Mouse (Mus musculus) kidney, postnatal 0 days (tissue): Measurements from ENCODE around the gene Ppp1cb. TPM values are rescaled to one million over a fixed set of nuclear protein-coding genes. Genes with fewer than 3 reads are reported as not detected.
A peak's percentile ranks its signal among the peaks of the same experiment; 100 is the strongest.

Experiments used
- ATAC-seq: fragments of 200-750 bp; cut with Nextera tagmentation; replicated peaks from 2 replicates; pipeline ENCODE4 v1.8.0; 2017; ENCODE audit warnings: low read depth, moderate number of reproducible peaks, moderate TSS enrichment, moderate library complexity; ENCODE audit not compliant: low FRiP score
- DNase-seq: peaks from one replicate; pipeline ENCODE4 v3.0.0-alpha.2; 2016; ENCODE audit warnings: low spot score
- H3K27ac ChIP-seq: fragments of 300-500 bp; sonication (generic); 2 replicates; pipeline ENCODE4 v1.5.1; 2014; ENCODE audit warnings: mild to moderate bottlenecking
- H3K27me3 ChIP-seq: fragments of 300-500 bp; sonication (generic); 2 replicates; pipeline ENCODE4 v1.6.1; 2014; ENCODE audit warnings: low read length, mixed read lengths; ENCODE audit not compliant: insufficient read depth
- H3K36me3 ChIP-seq: fragments of 300-500 bp; sonication (generic); 2 replicates; pipeline ENCODE4 v1.6.1; 2014; ENCODE audit warnings: low read length, mixed read lengths; ENCODE audit not compliant: insufficient read depth
- H3K4me1 ChIP-seq: fragments of 300-500 bp; sonication (generic); replicated peaks from 2 replicates; pipeline ENCODE4 v1.6.1; 2014; ENCODE audit warnings: antibody characterized with exemption, low read length, mixed read lengths; ENCODE audit not compliant: insufficient read depth
- H3K4me2 ChIP-seq: fragments of 300-500 bp; sonication (generic); 2 replicates; pipeline ENCODE4 v1.6.1; 2014; ENCODE audit warnings: mild to moderate bottlenecking, low read length, moderate library complexity, mixed read lengths
- H3K4me3 ChIP-seq: fragments of 300-500 bp; sonication (generic); replicated peaks from 2 replicates; pipeline ENCODE4 v1.5.1; 2014; ENCODE audit warnings: low read depth, low read length
- H3K9ac ChIP-seq: fragments of 300-500 bp; sonication (generic); 2 replicates; pipeline ENCODE4 v1.6.1; 2014; ENCODE audit warnings: low read depth, low read length
- H3K9me3 ChIP-seq: fragments of 300-500 bp; sonication (generic); replicated peaks from 2 replicates; pipeline ENCODE4 v1.6.1; 2016; ENCODE audit warnings: low read length, inconsistent platforms, mixed read lengths
- CTCF ChIP-seq: IDR thresholded peaks from 2 replicates; pipeline ENCODE4 v1.5.1; 2016; ENCODE audit warnings: antibody characterized with exemption, low read depth, mild to moderate bottlenecking, moderate library complexity
- WGBS: fragments of 180-500 bp; shearing (Covaris S2); extraction: QIAGEN DNeasy Blood & Tissue Kit; methylation state at CpG from one replicate; pipeline ENCODE4 v1.1.7; 2014; 5-methylcytosine and 5-hydroxymethylcytosine counted together
- polyA plus RNA-seq: library from polyadenylated mRNA; unstranded; fragments of >200 nt; fragmentation: Nextera tagmentation; extraction: Ambion mirVana; gene quantifications from 2 replicates; pipeline ENCODE4 v1.2.1, GENCODE M21; 2015

Ppp1cb gene
- polyA plus RNA-seq = 223 and 226 TPM in 2 replicates

GRCm38 (mm10) chr5:32458408-32459143 is at the start of gene Ppp1cb:
TSS of gene Ppp1cb (plus strand) at chr5:32458843.
- Histone ChIP-seq H3K27me3 (no peaks in the 10 kb centered on the region), H3K9me3 (no peaks in the 10 kb centered on the region), H3K4me3 (peak within 1 kb of the TSS; percentile 96), H3K4me1 (peaks cover 9% of the 10 kb centered on the region; the same call in 1 of the 2 replicates), H3K27ac (peak within 1 kb of the TSS; percentile 99), H3K36me3 (no peaks in the 10 kb centered on the region), H3K9ac (peak within 1 kb of the TSS; percentile 100), H3K4me2 (peak within 1 kb of the TSS; percentile 66)
- DNase-seq (peak; percentile 100), ATAC-seq (peak; percentile 98)
- 1% methylated on average over 53 of the region's 54 CpGs for WGBS
- TF ChIP-seq CTCF = no peak

- H3K4me2 ChIP-seq = no peak overlapping the region
- no peaks in the 10 kb centered on the region for H3K36me3 ChIP-seq
- no peak for TF ChIP-seq CTCF
- no peak overlapping the region for H3K4me3 ChIP-seq
- ATAC-seq (no peak), DNase-seq (no peak)
- no peak overlapping the region for H3K9ac ChIP-seq
- H3K27ac ChIP-seq = no peak overlapping the region
- WGBS = 64% methylated on average over 2 of the region's 2 CpGs
- H3K9me3 ChIP-seq = no peaks in the 10 kb centered on the region
- no peaks in the 10 kb centered on the region for H3K27me3 ChIP-seq
- H3K4me1 ChIP-seq = peaks cover 17% of the 10 kb centered on the region
Observed at GRCm38 (mm10) chr5:32409747-32410146, 48.9 kb upstream of the Ppp1cb start.

GRCm38 (mm10) chr5:32410954-32411688 is 47.5 kb upstream of the Ppp1cb start:
- Histone ChIP-seq H3K36me3 (no peaks in the 10 kb centered on the region), H3K4me3 (no peak overlapping the region), H3K27me3 (no peaks in the 10 kb centered on the region), H3K9ac (no peak overlapping the region), H3K4me1 (peaks cover 19% of the 10 kb centered on the region), H3K4me2 (no peak overlapping the region), H3K9me3 (no peaks in the 10 kb centered on the region), H3K27ac (0 out of 2 replicates have a peak overlapping the region, but pooled peaks have one; percentile 91)
- WGBS = 70% methylated on average over 3 of the region's 3 CpGs
- DNase-seq = no peak
- ATAC-seq = no peak
- TF ChIP-seq CTCF = no peak

GRCm38 (mm10) chr5:32412186-32412950 is 46.3 kb upstream of the Ppp1cb start:
- H3K27ac ChIP-seq = peak overlapping the region; percentile 91
- DNase-seq = peak; percentile 81
- no peaks in the 10 kb centered on the region for H3K9me3 ChIP-seq
- H3K4me2 ChIP-seq = no peak overlapping the region
- no peak overlapping the region for H3K4me3 ChIP-seq
- TF ChIP-seq CTCF = no peak
- peak; percentile 73 for ATAC-seq
- H3K9ac ChIP-seq = no peak overlapping the region
- WGBS = 16% methylated on average over 1 of the region's 1 CpGs
- no peaks in the 10 kb centered on the region for H3K27me3 ChIP-seq
- H3K4me1 ChIP-seq = peaks cover 23% of the 10 kb centered on the region
- no peaks in the 10 kb centered on the region for H3K36me3 ChIP-seq

- H3K9me3 ChIP-seq = no peaks in the 10 kb centered on the region
- H3K4me3 ChIP-seq = no peak overlapping the region
- H3K4me1 ChIP-seq = peaks cover 23% of the 10 kb centered on the region
- WGBS = 38% methylated on average over 2 of the region's 2 CpGs
- DNase-seq (peak; percentile 74), ATAC-seq (no peak; the same call in 1 of the 2 replicates)
- H3K4me2 ChIP-seq = no peak overlapping the region
- no peaks in the 10 kb centered on the region for H3K27me3 ChIP-seq
- no peak for TF ChIP-seq CTCF
- H3K9ac ChIP-seq = no peak overlapping the region
- H3K27ac ChIP-seq = peak overlapping the region; percentile 91
- H3K36me3 ChIP-seq = no peaks in the 10 kb centered on the region
Observed at GRCm38 (mm10) chr5:32413083-32413482, 45.6 kb upstream of the Ppp1cb start.

- H3K9ac ChIP-seq = no peak overlapping the region
- no peak for TF ChIP-seq CTCF
- H3K4me2 ChIP-seq = no peak overlapping the region
- H3K27me3 ChIP-seq = no peaks in the 10 kb centered on the region
- no peaks in the 10 kb centered on the region for H3K9me3 ChIP-seq
- ATAC-seq (no peak), DNase-seq (peak; percentile 52)
- WGBS = 41% methylated on average over 2 of the region's 2 CpGs
- H3K27ac ChIP-seq = peak overlapping the region; percentile 91
- H3K4me3 ChIP-seq = no peak overlapping the region
- peaks cover 23% of the 10 kb centered on the region for H3K4me1 ChIP-seq
- H3K36me3 ChIP-seq = no peaks in the 10 kb centered on the region
Observed at GRCm38 (mm10) chr5:32413569-32413968, 45.1 kb upstream of the Ppp1cb start.
